Mouse (Mus musculus) gastrocnemius, postnatal 14 days (tissue): Measurements from ENCODE around the gene Camk1d. TPM values are rescaled to one million over a fixed set of nuclear protein-coding genes. Genes with fewer than 3 reads are reported as not detected.

Source experiments
- DNase-seq: peaks from one replicate; pipeline ENCODE4 v3.0.0; 2021; ENCODE audit warnings: mixed read lengths
- intact Hi-C: fragments of 180-260 bp; cut with DNase I; formaldehyde crosslinking; loops from one replicate; pipeline ENCODE4 v1.15.1; 2025; ENCODE audit warnings: low total_unique reads
- total RNA-seq, 2 experiments: library from RNA; stranded (reverse); gene quantifications; 2 replicates each; pipeline ENCODE4 v1.2.3; 2021

The Camk1d gene
- total RNA-seq, 2 experiments from 2014 or later: 1.7 to 2.3 TPM

- no peak for DNase-seq
- intact Hi-C loops: no loop called here
These were observed 195.1 kb downstream of the Camk1d start for GRCm38 (mm10) chr2:5519221-5519669.

- intact Hi-C loops: no loop called here
- no peak for DNase-seq
These were observed 199.2 kb downstream of the Camk1d start for GRCm38 (mm10) chr2:5515106-5515505.

GRCm38 (mm10) chr2:5514095-5514494 lies 200.2 kb downstream of the Camk1d start:
- DNase-seq: no peak
- intact Hi-C loops: no loop called here

- no peak for DNase-seq
- intact Hi-C loops: no loop called here
These were observed 200.7 kb downstream of the Camk1d start for GRCm38 (mm10) chr2:5513621-5514020.

- intact Hi-C loops: no loop called here
- no peak for DNase-seq
These were observed 204.3 kb downstream of the Camk1d start for GRCm38 (mm10) chr2:5510042-5510441.

- DNase-seq: peak; percentile 12
- intact Hi-C loops: no loop called here
These were observed 214.7 kb downstream of the Camk1d start for GRCm38 (mm10) chr2:5499620-5500019.

GRCm38 (mm10) chr2:5489916-5490315 lies 224.4 kb downstream of the Camk1d start:
- DNase-seq: no peak
- intact Hi-C loops: no loop called here

GRCm38 (mm10) chr2:5487344-5487743 lies 227.0 kb downstream of the Camk1d start:
- intact Hi-C loops: no loop called here
- no peak for DNase-seq

- no peak for DNase-seq
- intact Hi-C loops: no loop called here
These were observed 227.7 kb downstream of the Camk1d start for GRCm38 (mm10) chr2:5486663-5487062.

GRCm38 (mm10) chr2:5485786-5486185 lies 228.5 kb downstream of the Camk1d start:
- intact Hi-C loops: no loop called here
- no peak for DNase-seq

GRCm38 (mm10) chr2:5479886-5480285 lies 234.4 kb downstream of the Camk1d start:
- intact Hi-C loops: no loop called here

GRCm38 (mm10) chr2:5478709-5479108 lies 235.6 kb downstream of the Camk1d start:
- intact Hi-C loops: no loop called here

More at GRCm38 (mm10) chr2:5479886-5480285, 234.4 kb downstream of the Camk1d start:
- DNase-seq: no peak

GRCm38 (mm10) chr2:5478256-5478655 lies 236.1 kb downstream of the Camk1d start:
- no peak for DNase-seq
- intact Hi-C loops: no loop called here

More at GRCm38 (mm10) chr2:5478709-5479108, 235.6 kb downstream of the Camk1d start:
- DNase-seq: no peak

- no peak for DNase-seq
- intact Hi-C loops: no loop called here
These were observed 236.8 kb downstream of the Camk1d start for GRCm38 (mm10) chr2:5477525-5477924.

GRCm38 (mm10) chr2:5469366-5469941 lies 244.9 kb downstream of the Camk1d start:
- intact Hi-C loops: no loop called here
- DNase-seq: no peak

- DNase-seq: no peak
- intact Hi-C loops: no loop called here
These were observed 246.8 kb downstream of the Camk1d start for GRCm38 (mm10) chr2:5467537-5467936.

GRCm38 (mm10) chr2:5458671-5459235 lies 255.6 kb downstream of the Camk1d start:
- intact Hi-C loops: no loop called here
- no peak for DNase-seq

- intact Hi-C loops: no loop called here
- no peak for DNase-seq
These were observed 256.2 kb downstream of the Camk1d start for GRCm38 (mm10) chr2:5458075-5458494.

- no peak for DNase-seq
- intact Hi-C loops: no loop called here
These were observed 258.2 kb downstream of the Camk1d start for GRCm38 (mm10) chr2:5456108-5456507.

GRCm38 (mm10) chr2:5454830-5455229 lies 259.5 kb downstream of the Camk1d start:
- DNase-seq: no peak
- intact Hi-C loops: loop anchor here (5.0 kb wide), 1 partner anchor 317 kb away; no protein-coding TSS in a partner anchor

GRCm38 (mm10) chr2:5451654-5452053 lies 262.7 kb downstream of the Camk1d start:
- no peak for DNase-seq
- intact Hi-C loops: loop anchor here (5.0 kb wide), 1 partner anchor 321 kb away; no protein-coding TSS in a partner anchor
